Mouse (Mus musculus): Measurements from ENCODE around the gene Mast2. TPM values are rescaled to one million over a fixed set of nuclear protein-coding genes. Genes with fewer than 3 reads are reported as not detected.
A peak's percentile ranks its signal among the peaks of the same experiment; 100 is the strongest.

The Mast2 gene
- polyA plus RNA-seq, 1 experiment from 2014 or later: 28.2 TPM

DNA sequence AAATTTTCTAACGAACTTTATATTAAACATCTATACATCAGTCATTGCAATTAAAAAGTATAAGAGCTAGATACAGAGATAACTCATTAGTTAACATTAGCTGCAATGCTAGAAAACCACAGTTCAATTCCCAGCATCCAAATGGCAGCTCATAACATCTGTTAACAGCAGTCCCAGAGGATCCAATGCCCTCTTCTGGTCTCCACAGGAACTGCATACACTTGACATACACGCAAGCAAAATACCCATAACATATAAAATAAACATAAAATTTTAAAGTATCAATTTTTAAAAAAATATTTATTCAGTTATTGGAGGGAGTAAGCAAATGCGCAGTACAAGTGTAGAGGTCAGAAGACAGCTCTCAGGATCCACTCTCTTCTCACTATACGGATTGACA, 28.4 kb downstream of the Mast2 start:
- Histone ChIP-seq H3K9me3 (replicated peaks; ENCODE audit: control insufficient read depth, low read length) (no peaks in the 10 kb centered on the region), H3K36me3 (ENCODE audit: control insufficient read depth, insufficient read depth, low read length) (no peaks in the 10 kb centered on the region), H3K9ac (ENCODE audit: low read depth, low read length) (no peak overlapping the region), H3K4me3 (ENCODE audit: low read depth, low read length) (no peak overlapping the region), H3K4me1 (ENCODE audit: control insufficient read depth, insufficient read depth, low read length) (no peaks in the 10 kb centered on the region), H3K27ac (ENCODE audit: low read depth, low read length) (no peak overlapping the region), H3K4me2 (no peak overlapping the region), H3K27me3 (ENCODE audit: control insufficient read depth, insufficient read depth, low read length) (no peaks in the 10 kb centered on the region)
- no peak for ATAC-seq (replicated peaks; ENCODE audit: insufficient number of reproducible peaks, low FRiP score, low TSS enrichment)
- 93% methylated on average over 4 of the region's 4 CpGs for WGBS (ENCODE audit: insufficient replicate concordance)

- no peak overlapping the region for H3K4me2 ChIP-seq
- H3K36me3 ChIP-seq (ENCODE audit: control insufficient read depth, insufficient read depth, low read length): no peaks in the 10 kb centered on the region
- ATAC-seq (replicated peaks; ENCODE audit: insufficient number of reproducible peaks, low FRiP score, low TSS enrichment): no peak
- no peaks in the 10 kb centered on the region for H3K9me3 ChIP-seq (replicated peaks; ENCODE audit: control insufficient read depth, low read length)
- no peak overlapping the region for H3K4me3 ChIP-seq (ENCODE audit: low read depth, low read length)
- H3K4me1 ChIP-seq (ENCODE audit: control insufficient read depth, insufficient read depth, low read length): no peaks in the 10 kb centered on the region
- no peaks in the 10 kb centered on the region for H3K27me3 ChIP-seq (ENCODE audit: control insufficient read depth, insufficient read depth, low read length)
- no peak overlapping the region for H3K27ac ChIP-seq (ENCODE audit: low read depth, low read length)
- no peak overlapping the region for H3K9ac ChIP-seq (ENCODE audit: low read depth, low read length)
- WGBS (ENCODE audit: insufficient replicate concordance): 91% methylated on average over 1 of the region's 1 CpGs
Measured at GRCm38 (mm10) chr4:116422186-116422585, 41.8 kb downstream of the Mast2 start.

DNA sequence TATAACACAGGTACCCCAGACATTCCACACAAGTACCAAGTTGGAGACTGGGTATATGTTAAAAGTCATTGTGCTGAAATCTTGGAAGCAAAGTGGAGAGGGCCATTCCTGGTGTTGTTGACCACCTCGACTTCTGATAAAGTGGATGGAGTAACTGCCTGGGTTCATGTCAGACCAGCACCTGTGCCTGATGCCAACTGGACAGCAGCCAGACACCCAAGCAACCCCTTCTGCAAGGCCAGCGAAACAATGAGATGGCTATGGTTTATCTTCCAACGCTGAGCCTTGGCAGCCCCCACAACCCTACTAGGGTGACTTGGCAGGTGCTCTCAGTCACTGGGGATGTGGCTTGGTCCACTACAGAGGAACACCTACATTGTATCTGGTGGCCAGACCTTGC, 42.8 kb downstream of the Mast2 start:
- ATAC-seq (replicated peaks; ENCODE audit: insufficient number of reproducible peaks, low FRiP score, low TSS enrichment): no peak
- H3K4me1 ChIP-seq (ENCODE audit: control insufficient read depth, insufficient read depth, low read length): no peaks in the 10 kb centered on the region
- H3K36me3 ChIP-seq (ENCODE audit: control insufficient read depth, insufficient read depth, low read length): no peaks in the 10 kb centered on the region
- no peaks in the 10 kb centered on the region for H3K27me3 ChIP-seq (ENCODE audit: control insufficient read depth, insufficient read depth, low read length)
- H3K9me3 ChIP-seq (replicated peaks; ENCODE audit: control insufficient read depth, low read length): no peaks in the 10 kb centered on the region
- WGBS (ENCODE audit: insufficient replicate concordance): 86% methylated on average over 3 of the region's 3 CpGs
- no peak overlapping the region for H3K4me3 ChIP-seq (ENCODE audit: low read depth, low read length)
- no peak overlapping the region for H3K27ac ChIP-seq (ENCODE audit: low read depth, low read length)
- H3K4me2 ChIP-seq: no peak overlapping the region
- H3K9ac ChIP-seq (ENCODE audit: low read depth, low read length): no peak overlapping the region

DNA sequence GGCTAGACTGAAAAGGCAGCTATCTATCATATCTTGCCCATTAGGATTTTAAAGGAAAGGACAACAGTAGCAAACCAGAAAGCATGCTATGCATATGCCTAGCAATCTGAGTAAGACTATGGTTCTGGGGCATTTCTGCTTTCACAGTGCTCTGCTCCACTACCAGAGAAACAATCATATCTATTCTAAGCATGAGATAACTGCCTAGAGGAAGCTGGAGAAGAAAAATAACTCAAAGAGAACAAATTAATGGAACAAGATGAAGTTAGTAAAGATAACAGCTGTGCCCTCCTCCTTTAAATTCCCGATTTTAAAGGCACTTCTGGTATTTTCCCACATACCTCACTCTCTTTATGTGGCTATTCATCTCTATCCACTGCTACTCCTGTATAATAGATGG, 51.0 kb downstream of the Mast2 start:
- peak overlapping the region; percentile 27; the same call in 1 of the 2 replicates for H3K4me2 ChIP-seq
- peaks cover 11% of the 10 kb centered on the region for H3K4me1 ChIP-seq (ENCODE audit: control insufficient read depth, insufficient read depth, low read length)
- no peak for ATAC-seq (replicated peaks; ENCODE audit: insufficient number of reproducible peaks, low FRiP score, low TSS enrichment)
- no peak overlapping the region for H3K9ac ChIP-seq (ENCODE audit: low read depth, low read length)
- no peaks in the 10 kb centered on the region for H3K27me3 ChIP-seq (ENCODE audit: control insufficient read depth, insufficient read depth, low read length)
- H3K27ac ChIP-seq (ENCODE audit: low read depth, low read length): peak overlapping the region; percentile 46; the same call in 1 of the 2 replicates
- H3K36me3 ChIP-seq (ENCODE audit: control insufficient read depth, insufficient read depth, low read length): no peaks in the 10 kb centered on the region
- 22% methylated on average over 1 of the region's 1 CpGs for WGBS (ENCODE audit: insufficient replicate concordance)
- no peak overlapping the region for H3K4me3 ChIP-seq (ENCODE audit: low read depth, low read length)
- no peaks in the 10 kb centered on the region for H3K9me3 ChIP-seq (replicated peaks; ENCODE audit: control insufficient read depth, low read length)

- ATAC-seq (replicated peaks; ENCODE audit: insufficient number of reproducible peaks, low FRiP score, low TSS enrichment): no peak
- peaks cover 11% of the 10 kb centered on the region for H3K4me1 ChIP-seq (ENCODE audit: control insufficient read depth, insufficient read depth, low read length)
- H3K36me3 ChIP-seq (ENCODE audit: control insufficient read depth, insufficient read depth, low read length): no peaks in the 10 kb centered on the region
- H3K9me3 ChIP-seq (replicated peaks; ENCODE audit: control insufficient read depth, low read length): no peaks in the 10 kb centered on the region
- no peaks in the 10 kb centered on the region for H3K27me3 ChIP-seq (ENCODE audit: control insufficient read depth, insufficient read depth, low read length)
- no peak overlapping the region for H3K4me2 ChIP-seq
- H3K27ac ChIP-seq (ENCODE audit: low read depth, low read length): no peak overlapping the region
- no peak overlapping the region for H3K9ac ChIP-seq (ENCODE audit: low read depth, low read length)
- H3K4me3 ChIP-seq (ENCODE audit: low read depth, low read length): no peak overlapping the region
Measured at GRCm38 (mm10) chr4:116411401-116411800, 52.6 kb downstream of the Mast2 start.

- H3K9me3 ChIP-seq (replicated peaks; ENCODE audit: control insufficient read depth, low read length): no peaks in the 10 kb centered on the region
- no peak overlapping the region for H3K4me3 ChIP-seq (ENCODE audit: low read depth, low read length)
- WGBS (ENCODE audit: insufficient replicate concordance): 83% methylated on average over 2 of the region's 2 CpGs
- H3K27ac ChIP-seq (ENCODE audit: low read depth, low read length): no peak overlapping the region
- no peak for ATAC-seq (replicated peaks; ENCODE audit: insufficient number of reproducible peaks, low FRiP score, low TSS enrichment)
- no peak overlapping the region for H3K9ac ChIP-seq (ENCODE audit: low read depth, low read length)
- H3K4me1 ChIP-seq (ENCODE audit: control insufficient read depth, insufficient read depth, low read length): peaks cover 7% of the 10 kb centered on the region; the same call in 1 of the 2 replicates
- H3K36me3 ChIP-seq (ENCODE audit: control insufficient read depth, insufficient read depth, low read length): no peaks in the 10 kb centered on the region
- no peaks in the 10 kb centered on the region for H3K27me3 ChIP-seq (ENCODE audit: control insufficient read depth, insufficient read depth, low read length)
- H3K4me2 ChIP-seq: no peak overlapping the region
Measured at GRCm38 (mm10) chr4:116406668-116407067, 57.3 kb downstream of the Mast2 start.

DNA sequence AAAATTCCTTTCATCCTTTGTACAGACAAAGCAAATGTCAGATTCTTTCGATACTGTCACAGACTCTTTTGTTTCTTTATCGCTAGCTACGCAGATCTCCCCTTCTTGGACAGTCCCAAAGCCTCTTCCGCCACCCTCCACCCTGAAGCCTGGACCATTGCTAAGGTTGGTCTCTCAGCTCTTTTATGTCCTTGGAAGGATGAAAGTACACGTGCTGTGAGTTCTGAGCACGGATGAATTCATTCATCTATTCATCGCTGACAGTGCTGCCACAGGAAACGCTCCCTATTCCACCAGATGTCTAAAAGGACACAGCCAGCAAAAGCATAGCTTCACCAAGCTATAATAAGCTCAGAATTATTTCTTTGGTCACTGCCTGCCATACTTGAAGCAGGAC, 58.0 kb downstream of the Mast2 start:
- no peak for ATAC-seq (replicated peaks; ENCODE audit: insufficient number of reproducible peaks, low FRiP score, low TSS enrichment)
- Histone ChIP-seq H3K27ac (ENCODE audit: low read depth, low read length) (no peak overlapping the region), H3K27me3 (ENCODE audit: control insufficient read depth, insufficient read depth, low read length) (no peaks in the 10 kb centered on the region), H3K9ac (ENCODE audit: low read depth, low read length) (no peak overlapping the region), H3K9me3 (replicated peaks; ENCODE audit: control insufficient read depth, low read length) (no peaks in the 10 kb centered on the region), H3K4me2 (peak overlapping the region; percentile 27; the same call in 1 of the 2 replicates), H3K36me3 (ENCODE audit: control insufficient read depth, insufficient read depth, low read length) (no peaks in the 10 kb centered on the region), H3K4me1 (ENCODE audit: control insufficient read depth, insufficient read depth, low read length) (peaks cover 7% of the 10 kb centered on the region; the same call in 1 of the 2 replicates), H3K4me3 (ENCODE audit: low read depth, low read length) (no peak overlapping the region)
- 59% methylated on average over 8 of the region's 8 CpGs for WGBS (ENCODE audit: insufficient replicate concordance)

GRCm38 (mm10) chr4:116405276-116405954, 58.6 kb downstream of the Mast2 start:
- no peaks in the 10 kb centered on the region for H3K36me3 ChIP-seq (ENCODE audit: control insufficient read depth, insufficient read depth, low read length)
- peak overlapping the region; percentile 27; the same call in 1 of the 2 replicates for H3K4me2 ChIP-seq
- no peak for ATAC-seq (replicated peaks; ENCODE audit: insufficient number of reproducible peaks, low FRiP score, low TSS enrichment)
- peaks cover 7% of the 10 kb centered on the region; the same call in 1 of the 2 replicates for H3K4me1 ChIP-seq (ENCODE audit: control insufficient read depth, insufficient read depth, low read length)
- no peaks in the 10 kb centered on the region for H3K9me3 ChIP-seq (replicated peaks; ENCODE audit: control insufficient read depth, low read length)
- 71% methylated on average over 7 of the region's 7 CpGs for WGBS (ENCODE audit: insufficient replicate concordance)
- H3K27me3 ChIP-seq (ENCODE audit: control insufficient read depth, insufficient read depth, low read length): no peaks in the 10 kb centered on the region
- no peak overlapping the region for H3K9ac ChIP-seq (ENCODE audit: low read depth, low read length)
- no peak overlapping the region for H3K27ac ChIP-seq (ENCODE audit: low read depth, low read length)
- H3K4me3 ChIP-seq (ENCODE audit: low read depth, low read length): no peak overlapping the region

DNA sequence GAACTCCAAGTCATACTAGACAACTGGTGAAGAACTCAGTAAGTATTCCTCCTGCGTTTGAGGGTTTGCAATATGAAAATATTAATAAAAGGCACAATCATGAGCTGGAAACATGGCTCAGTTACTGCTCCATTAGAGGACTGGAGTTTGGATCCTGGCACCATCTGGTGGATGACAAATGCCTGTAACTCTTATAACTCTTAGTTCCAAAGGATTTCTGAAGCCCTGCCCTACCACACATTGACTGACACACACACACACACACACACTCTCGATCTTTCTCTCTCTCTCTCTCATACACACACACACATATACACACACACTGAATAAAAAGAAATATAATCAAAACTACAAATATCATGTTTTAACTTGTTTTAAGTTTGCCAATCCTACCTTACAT, 60.1 kb downstream of the Mast2 start:
- Histone ChIP-seq H3K9me3 (replicated peaks; ENCODE audit: control insufficient read depth, low read length) (no peaks in the 10 kb centered on the region), H3K27me3 (ENCODE audit: control insufficient read depth, insufficient read depth, low read length) (no peaks in the 10 kb centered on the region), H3K4me2 (no peak overlapping the region), H3K4me1 (ENCODE audit: control insufficient read depth, insufficient read depth, low read length) (peaks cover 7% of the 10 kb centered on the region; the same call in 1 of the 2 replicates), H3K27ac (ENCODE audit: low read depth, low read length) (no peak overlapping the region), H3K4me3 (ENCODE audit: low read depth, low read length) (no peak overlapping the region), H3K36me3 (ENCODE audit: control insufficient read depth, insufficient read depth, low read length) (no peaks in the 10 kb centered on the region), H3K9ac (ENCODE audit: low read depth, low read length) (no peak overlapping the region)
- no peak for ATAC-seq (replicated peaks; ENCODE audit: insufficient number of reproducible peaks, low FRiP score, low TSS enrichment)
- WGBS (ENCODE audit: insufficient replicate concordance): 85% methylated on average over 2 of the region's 2 CpGs

Measured in heart, embryonic 11.5 days (tissue).